Mouse (Mus musculus) neural tube, embryonic 11.5 days (tissue): ENCODE results near the gene Hoxb9. TPM values are rescaled to one million over a fixed set of nuclear protein-coding genes. Genes with fewer than 3 reads are reported as not detected.

Source experiments
- ATAC-seq: fragments of 200-750 bp; cut with Nextera tagmentation; 2 replicates; pipeline ENCODE4 v1.8.0; 2017; ENCODE audit warnings: moderate number of reproducible peaks, mild to moderate bottlenecking, moderate TSS enrichment, moderate library complexity; ENCODE audit not compliant: insufficient read depth, low FRiP score, low TSS enrichment
- DNase-seq: peaks from one replicate; pipeline ENCODE4 v3.0.0-alpha.2; 2015; ENCODE audit warnings: low spot score
- H3K27ac ChIP-seq: fragments of 300-500 bp; sonication (generic); 2 replicates; pipeline ENCODE4 v1.5.1; 2014; ENCODE audit warnings: low read depth, mild to moderate bottlenecking, low read length
- H3K27me3 ChIP-seq: fragments of 300-500 bp; sonication (generic); 2 replicates; pipeline ENCODE4 v1.6.1; 2014; ENCODE audit warnings: mild to moderate bottlenecking, low read length, mixed read lengths; ENCODE audit not compliant: control insufficient read depth, insufficient read depth
- H3K36me3 ChIP-seq: fragments of 300-500 bp; sonication (generic); 2 replicates; pipeline ENCODE4 v1.6.1; 2014; ENCODE audit warnings: mild to moderate bottlenecking, low read length, moderate library complexity, mixed read lengths; ENCODE audit not compliant: control insufficient read depth, insufficient read depth
- H3K4me1 ChIP-seq: fragments of 300-500 bp; sonication (generic); 2 replicates; pipeline ENCODE4 v1.6.1; 2014; ENCODE audit warnings: low read length, mixed read lengths; ENCODE audit not compliant: control insufficient read depth, insufficient read depth
- H3K4me2 ChIP-seq: fragments of 300-500 bp; sonication (generic); 2 replicates; pipeline ENCODE4 v1.6.1; 2014; ENCODE audit warnings: low read depth, mild to moderate bottlenecking, moderate library complexity
- H3K4me3 ChIP-seq: fragments of 300-500 bp; sonication (generic); 2 replicates; pipeline ENCODE4 v1.5.1; 2014; ENCODE audit warnings: low read depth, low read length
- H3K9ac ChIP-seq: fragments of 300-500 bp; sonication (generic); 2 replicates; pipeline ENCODE4 v1.6.1; 2014; ENCODE audit warnings: mild to moderate bottlenecking, low read length
- H3K9me3 ChIP-seq: fragments of 300-500 bp; sonication (generic); 2 replicates; pipeline ENCODE4 v1.6.1; 2016; ENCODE audit warnings: low read length; ENCODE audit not compliant: control insufficient read depth
- WGBS: fragments of 180-500 bp; shearing (Covaris S2); extraction: QIAGEN DNeasy Blood & Tissue Kit; methylation state at CpG from one replicate; pipeline ENCODE4 v1.1.7; 2014; 5-methylcytosine and 5-hydroxymethylcytosine counted together
- polyA plus RNA-seq: library from polyadenylated mRNA; unstranded; fragments of >200 nt; fragmentation: Nextera tagmentation; extraction: Ambion mirVana; gene quantifications from 2 replicates; pipeline ENCODE4 v1.2.1, GENCODE M21; 2014

Hoxb9 gene
- polyA plus RNA-seq, 1 experiment from 2014 or later = 67.9 TPM

DNA sequence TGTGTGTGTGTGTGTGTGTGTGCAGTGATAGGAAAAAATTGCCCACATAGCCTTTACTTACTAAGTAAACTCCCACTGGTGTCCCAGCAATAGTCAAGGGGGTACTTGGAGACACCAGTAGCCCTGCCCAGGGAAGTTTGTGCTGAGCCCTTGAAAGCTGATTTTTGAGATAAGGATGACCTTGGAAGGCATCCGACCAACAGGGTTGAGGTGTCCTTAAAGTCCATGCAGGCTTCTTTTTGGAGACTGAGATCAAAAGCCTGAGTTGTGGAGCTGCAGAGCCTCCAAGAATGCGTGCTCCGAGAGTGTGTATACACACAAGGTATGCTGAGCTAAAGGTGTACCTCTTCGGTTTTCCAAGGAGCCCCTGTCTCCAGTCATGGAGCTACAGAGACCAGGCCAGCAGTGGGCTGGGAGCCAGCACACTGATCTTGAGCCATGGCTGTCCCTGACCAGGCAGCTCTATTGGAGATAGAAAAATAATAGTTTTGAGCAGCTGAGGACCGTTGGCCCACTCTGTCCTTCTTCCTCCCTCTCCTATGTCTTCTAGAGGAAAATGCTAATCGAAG lies 8.9 kb upstream of the Hoxb9 start:
- Histone ChIP-seq H3K27me3 (peaks cover 32% of the 10 kb centered on the region), H3K4me3 (no peak overlapping the region), H3K9ac (no peak overlapping the region), H3K36me3 (no peaks in the 10 kb centered on the region), H3K4me2 (no peak overlapping the region), H3K4me1 (peaks cover 44% of the 10 kb centered on the region), H3K27ac (no peak overlapping the region), H3K9me3 (no peaks in the 10 kb centered on the region)
- DNase-seq (peak; percentile 32), ATAC-seq (no peak)
- 15% methylated on average over 6 of the region's 6 CpGs for WGBS

GRCm38 (mm10) chr11:96263636-96264389 lies 7.4 kb upstream of the Hoxb9 start:
- Histone ChIP-seq H3K36me3 (no peaks in the 10 kb centered on the region), H3K4me1 (peaks cover 50% of the 10 kb centered on the region), H3K27me3 (peaks cover 25% of the 10 kb centered on the region), H3K9me3 (no peaks in the 10 kb centered on the region), H3K27ac (0 out of 2 replicates have a peak overlapping the region, but pooled peaks have one; percentile 17), H3K9ac (peak overlapping the region; percentile 57), H3K4me3 (peak overlapping the region; percentile 22), H3K4me2 (peak overlapping the region; percentile 45)
- 4% methylated on average over 33 of the region's 33 CpGs for WGBS
- no peak for ATAC-seq
- DNase-seq = peak; percentile 52

DNA sequence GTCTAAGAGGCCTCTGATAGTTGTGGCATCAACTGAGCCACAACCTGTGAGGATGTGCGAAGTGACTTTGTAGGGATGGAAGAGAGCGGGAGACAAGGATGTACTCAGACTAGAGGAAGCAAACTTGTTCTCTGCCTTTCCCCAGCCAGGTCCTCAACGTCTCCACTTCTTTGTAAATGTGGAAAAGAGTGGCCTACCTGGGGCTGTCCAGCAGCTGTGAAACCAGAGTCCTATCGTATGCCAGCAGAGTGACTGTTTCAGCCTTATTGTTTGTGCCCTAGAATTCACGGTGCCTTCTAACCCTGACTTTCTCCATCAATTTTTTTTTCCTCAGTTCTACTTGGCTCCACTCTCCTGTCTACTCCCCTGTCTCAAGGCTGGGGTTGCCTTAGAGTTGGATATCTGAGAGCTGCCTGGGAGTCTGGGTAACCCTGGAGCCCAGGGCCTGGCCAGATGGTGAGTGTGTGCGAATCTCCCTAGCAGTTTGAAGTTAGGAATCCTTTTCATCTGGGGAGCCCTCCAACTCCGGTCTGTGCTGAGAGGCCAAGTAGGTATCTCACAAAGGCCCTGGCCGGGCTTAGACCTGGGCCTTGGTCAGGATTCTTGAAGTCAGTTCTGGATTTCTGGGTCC lies 6.8 kb upstream of the Hoxb9 start:
- Histone ChIP-seq H3K4me2 (peak overlapping the region; percentile 45), H3K4me3 (peak overlapping the region; percentile 22), H3K27ac (peak overlapping the region; percentile 62), H3K4me1 (peaks cover 49% of the 10 kb centered on the region), H3K27me3 (peaks cover 21% of the 10 kb centered on the region), H3K9ac (peak overlapping the region; percentile 57), H3K9me3 (no peaks in the 10 kb centered on the region), H3K36me3 (no peaks in the 10 kb centered on the region)
- ATAC-seq (no peak), DNase-seq (peak; percentile 38)
- 11% methylated on average over 8 of the region's 8 CpGs for WGBS

- DNase-seq = peak; percentile 48
- peak overlapping the region; percentile 45 for H3K4me2 ChIP-seq
- peaks cover 44% of the 10 kb centered on the region for H3K4me1 ChIP-seq
- 8% methylated on average over 7 of the region's 7 CpGs for WGBS
- H3K4me3 ChIP-seq = no peak overlapping the region
- H3K9ac ChIP-seq = peak overlapping the region; percentile 33; the same call in 1 of the 2 replicates
- peaks cover 13% of the 10 kb centered on the region for H3K27me3 ChIP-seq
- ATAC-seq = no peak
- H3K27ac ChIP-seq = peak overlapping the region; percentile 79
- H3K36me3 ChIP-seq = no peaks in the 10 kb centered on the region
- H3K9me3 ChIP-seq = no peaks in the 10 kb centered on the region
Measured at GRCm38 (mm10) chr11:96265954-96266353, 5.3 kb upstream of the Hoxb9 start.

DNA sequence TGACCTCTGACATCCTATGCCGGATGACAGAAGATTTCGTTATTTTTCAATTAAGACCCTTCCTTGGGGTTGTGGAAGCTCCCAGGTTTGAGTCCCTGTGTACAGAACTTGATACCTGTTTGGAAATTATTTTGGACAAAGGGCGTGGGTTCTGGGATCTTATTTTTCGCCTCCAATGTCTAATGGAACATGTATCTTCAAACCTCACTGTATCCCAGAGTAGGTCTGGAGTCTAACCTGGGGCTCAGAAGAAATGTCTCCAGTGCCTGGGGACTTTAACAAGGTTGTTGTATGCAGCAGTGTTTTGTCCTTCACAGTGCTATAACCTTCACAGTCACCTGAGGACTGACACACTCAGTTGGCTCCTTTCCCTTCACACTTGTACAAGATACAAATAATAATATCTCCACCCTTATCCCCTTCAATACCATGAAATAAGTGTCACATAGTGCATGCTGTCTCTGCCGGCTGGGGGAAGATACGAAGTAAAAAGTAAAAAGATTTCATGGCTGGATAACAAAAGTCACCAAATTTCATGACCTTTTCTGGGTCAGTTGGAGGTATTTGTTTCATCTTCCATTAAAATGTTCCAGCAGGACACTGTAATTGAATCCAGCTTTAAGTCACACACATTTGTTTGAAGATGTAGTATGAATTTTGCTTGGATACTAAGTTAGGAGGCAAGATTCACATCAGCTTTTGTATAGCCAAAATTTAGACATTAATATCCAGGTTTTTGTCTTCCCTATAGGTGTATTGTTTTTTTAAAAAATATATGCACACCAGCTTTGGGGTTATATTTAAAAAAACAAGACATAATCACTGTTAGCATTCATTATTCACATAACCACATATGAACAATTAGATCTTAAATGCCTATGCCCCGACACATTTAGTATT lies 4.0 kb upstream of the Hoxb9 start:
- 24% methylated on average over 7 of the region's 7 CpGs for WGBS
- Histone ChIP-seq H3K9ac (peak overlapping the region; percentile 35; the same call in 1 of the 2 replicates), H3K4me1 (peaks cover 38% of the 10 kb centered on the region), H3K27ac (no peak overlapping the region), H3K36me3 (no peaks in the 10 kb centered on the region), H3K4me2 (peak overlapping the region; percentile 45), H3K9me3 (no peaks in the 10 kb centered on the region), H3K27me3 (peaks cover 9% of the 10 kb centered on the region), H3K4me3 (peak overlapping the region; percentile 12; the same call in 1 of the 2 replicates)
- no peak for ATAC-seq
- peak; percentile 30 for DNase-seq

- Histone ChIP-seq H3K27me3 (peaks cover 5% of the 10 kb centered on the region), H3K27ac (peak overlapping the region; percentile 100; the same call in 1 of the 2 replicates), H3K9me3 (no peaks in the 10 kb centered on the region), H3K36me3 (no peaks in the 10 kb centered on the region), H3K9ac (peak overlapping the region; percentile 100), H3K4me3 (0 out of 2 replicates have a peak overlapping the region, but pooled peaks have one; percentile 8), H3K4me1 (peaks cover 29% of the 10 kb centered on the region), H3K4me2 (peak overlapping the region; percentile 100)
- WGBS = 15% methylated on average over 1 of the region's 1 CpGs
- ATAC-seq (no peak), DNase-seq (peak; percentile 31)
Measured at GRCm38 (mm10) chr11:96268031-96268745, 3.1 kb upstream of the Hoxb9 start.

GRCm38 (mm10) chr11:96269869-96270268 lies 1.4 kb upstream of the Hoxb9 start:
- 2% methylated on average over 19 of the region's 19 CpGs for WGBS
- no peaks in the 10 kb centered on the region for H3K9me3 ChIP-seq
- DNase-seq (peak; percentile 58), ATAC-seq (no peak)
- peak overlapping the region; percentile 100 for H3K27ac ChIP-seq
- H3K4me3 ChIP-seq = peak overlapping the region; percentile 96
- no peaks in the 10 kb centered on the region for H3K36me3 ChIP-seq
- H3K27me3 ChIP-seq = peaks cover 2% of the 10 kb centered on the region; the same call in 1 of the 2 replicates
- peak overlapping the region; percentile 100 for H3K4me2 ChIP-seq
- H3K4me1 ChIP-seq = peaks cover 25% of the 10 kb centered on the region
- peak overlapping the region; percentile 100 for H3K9ac ChIP-seq
